Mouse (Mus musculus) midbrain, postnatal 0 days (tissue): ENCODE results near the gene Pla2g2f. TPM values are rescaled to one million over a fixed set of nuclear protein-coding genes. Genes with fewer than 3 reads are reported as not detected.

Experiments used
- ATAC-seq: fragments of 200-750 bp; cut with Nextera tagmentation; 2 replicates; pipeline ENCODE4 v1.8.0; 2017; ENCODE audit warnings: moderate number of reproducible peaks, mild to moderate bottlenecking, moderate TSS enrichment, moderate library complexity; ENCODE audit not compliant: low FRiP score
- DNase-seq: peaks from one replicate; pipeline ENCODE4 v3.0.0-alpha.2; 2015; ENCODE audit warnings: low spot score
- H3K27ac ChIP-seq: fragments of 300-500 bp; sonication (generic); 2 replicates; pipeline ENCODE4 v1.5.1; 2014; ENCODE audit warnings: low read depth, mild to moderate bottlenecking, low read length, mixed read lengths
- H3K27me3 ChIP-seq: fragments of 300-500 bp; sonication (generic); 2 replicates; pipeline ENCODE4 v1.6.1; 2014; ENCODE audit warnings: low read length, control low read depth, mixed read lengths; ENCODE audit not compliant: insufficient read depth
- H3K36me3 ChIP-seq: fragments of 300-500 bp; sonication (generic); 2 replicates; pipeline ENCODE4 v1.6.1; 2014; ENCODE audit warnings: low read length, control low read depth, mixed read lengths; ENCODE audit not compliant: insufficient read depth
- H3K4me1 ChIP-seq: fragments of 300-500 bp; sonication (generic); 2 replicates; pipeline ENCODE4 v1.6.1; 2014; ENCODE audit warnings: mild to moderate bottlenecking, control low read depth, antibody characterized with exemption, low read length, mixed read lengths; ENCODE audit not compliant: insufficient read depth
- H3K4me2 ChIP-seq: fragments of 300-500 bp; sonication (generic); 2 replicates; pipeline ENCODE4 v1.6.1; 2014; ENCODE audit warnings: low read depth, mild to moderate bottlenecking, low read length, mixed read lengths; ENCODE audit not compliant: poor library complexity, severe bottlenecking
- H3K4me3 ChIP-seq: fragments of 300-500 bp; sonication (generic); 2 replicates; pipeline ENCODE4 v1.5.1; 2014; ENCODE audit warnings: low read depth, mild to moderate bottlenecking, low read length, moderate library complexity
- H3K9ac ChIP-seq: fragments of 300-500 bp; sonication (generic); replicated peaks from 2 replicates; pipeline ENCODE4 v1.6.1; 2014; ENCODE audit warnings: mild to moderate bottlenecking, low read length, moderate library complexity, mixed read lengths; ENCODE audit not compliant: poor library complexity, severe bottlenecking
- H3K9me3 ChIP-seq: fragments of 300-500 bp; sonication (generic); 2 replicates; pipeline ENCODE4 v1.6.1; 2016; ENCODE audit warnings: low read length, control low read depth
- CTCF ChIP-seq: IDR thresholded peaks from 2 replicates; pipeline ENCODE4 v1.5.1; 2016; ENCODE audit warnings: antibody characterized with exemption, mild to moderate bottlenecking
- WGBS: fragments of 180-500 bp; shearing (Covaris S2); extraction: QIAGEN DNeasy Blood & Tissue Kit; methylation state at CpG from one replicate; pipeline ENCODE4 v1.1.7; 2014; 5-methylcytosine and 5-hydroxymethylcytosine counted together
- polyA plus RNA-seq: library from polyadenylated mRNA; unstranded; fragments of >200 nt; fragmentation: Nextera tagmentation; extraction: Ambion mirVana; gene quantifications from 2 replicates; pipeline ENCODE4 v1.2.1, GENCODE M21; 2015
- total RNA-seq: library from RNA; depleted of rRNA; stranded (reverse); fragments of >200 nt; gene quantifications from 2 replicates; pipeline ENCODE4 v1.2.3, GENCODE M21; 2014; rRNA removed

Gene Pla2g2f
- total and polyA plus RNA-seq, 2 experiments from 2014 or later, result 1.9 TPM; not detected in 1

DNA sequence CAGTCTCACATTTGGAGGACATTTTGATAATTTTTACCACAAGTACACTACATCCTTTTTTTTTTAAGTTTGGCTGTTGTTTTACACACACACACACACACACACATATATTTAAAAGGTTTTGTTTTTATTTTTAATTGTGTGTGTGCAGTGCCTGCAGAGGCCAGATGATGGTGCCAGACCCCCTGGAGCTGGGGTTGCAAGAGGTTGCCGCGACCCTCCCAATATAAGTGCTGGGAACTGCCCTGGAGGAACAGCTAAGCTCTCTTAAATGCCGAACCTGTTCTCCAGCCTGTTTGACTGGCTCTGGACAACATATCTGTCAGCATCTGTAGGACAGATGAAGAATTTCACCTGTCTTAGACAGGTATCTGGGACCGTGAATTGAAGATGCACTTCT lies 53.3 kb downstream of the Pla2g2f start:
- H3K9me3 ChIP-seq, result no peaks in the 10 kb centered on the region
- 0 out of 2 replicates have a peak, but pooled peaks cover 3% of the 10 kb centered on the region for H3K4me1 ChIP-seq
- H3K4me3 ChIP-seq, result no peak overlapping the region
- 88% methylated on average over 4 of the region's 4 CpGs for WGBS
- no peak overlapping the region for H3K4me2 ChIP-seq
- H3K27ac ChIP-seq, result no peak overlapping the region
- TF ChIP-seq CTCF, result no peak
- no peak for DNase-seq
- no peak for ATAC-seq
- no peaks in the 10 kb centered on the region for H3K27me3 ChIP-seq
- H3K36me3 ChIP-seq, result no peaks in the 10 kb centered on the region
- no peak overlapping the region for H3K9ac ChIP-seq

DNA sequence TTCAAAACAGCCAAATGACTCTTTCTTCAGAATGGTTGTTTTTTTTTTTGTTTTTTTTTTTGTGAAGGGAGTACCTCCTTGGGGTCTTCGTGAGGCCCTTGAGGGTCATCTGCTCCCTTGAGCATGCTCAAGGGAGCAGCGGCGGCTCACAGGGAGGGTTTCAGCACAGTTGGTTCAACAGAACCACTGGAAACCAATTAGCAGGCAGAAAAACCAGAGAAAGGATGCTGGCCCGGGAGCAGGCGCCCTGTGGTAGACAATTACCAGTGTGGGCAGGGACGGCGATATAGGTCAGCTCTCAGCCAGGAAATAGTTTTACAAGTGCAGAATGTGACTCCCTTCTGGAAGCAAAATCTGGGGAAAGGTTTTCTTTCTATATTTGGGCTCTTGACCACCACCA lies 53.8 kb downstream of the Pla2g2f start:
- Histone ChIP-seq H3K27me3 (no peaks in the 10 kb centered on the region), H3K27ac (no peak overlapping the region), H3K9me3 (no peaks in the 10 kb centered on the region), H3K9ac (no peak overlapping the region), H3K4me3 (no peak overlapping the region), H3K4me1 (0 out of 2 replicates have a peak, but pooled peaks cover 2% of the 10 kb centered on the region), H3K4me2 (no peak overlapping the region), H3K36me3 (no peaks in the 10 kb centered on the region)
- ATAC-seq (no peak), DNase-seq (no peak)
- no peak for TF ChIP-seq CTCF
- 67% methylated on average over 7 of the region's 7 CpGs for WGBS

DNA sequence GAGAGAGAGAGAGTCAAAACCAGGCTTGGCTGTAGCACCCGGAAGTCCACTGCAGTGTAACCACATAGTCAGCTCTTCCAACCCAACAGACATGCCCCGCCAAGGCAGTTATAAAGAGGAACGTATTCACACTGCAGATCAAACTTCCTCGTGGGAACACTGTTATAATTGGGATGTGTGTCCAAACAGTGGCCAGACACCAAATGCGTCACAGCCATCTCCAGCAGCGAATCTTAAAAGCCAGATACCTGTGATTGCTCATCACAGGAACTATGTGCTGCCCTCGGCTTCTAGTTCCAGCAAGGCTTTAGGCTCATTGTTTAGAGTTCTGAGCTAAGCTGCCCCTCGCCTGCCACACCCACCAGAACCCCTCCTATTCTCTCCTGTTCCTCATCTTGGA lies 54.9 kb downstream of the Pla2g2f start:
- DNase-seq, result no peak
- TF ChIP-seq CTCF, result no peak
- Histone ChIP-seq H3K4me2 (no peak overlapping the region), H3K27me3 (no peaks in the 10 kb centered on the region), H3K36me3 (no peaks in the 10 kb centered on the region), H3K9me3 (no peaks in the 10 kb centered on the region), H3K4me1 (no peaks in the 10 kb centered on the region), H3K4me3 (no peak overlapping the region), H3K9ac (no peak overlapping the region), H3K27ac (no peak overlapping the region)
- ATAC-seq, result no peak
- WGBS, result 74% methylated on average over 8 of the region's 8 CpGs

- no peaks in the 10 kb centered on the region for H3K27me3 ChIP-seq
- 74% methylated on average over 2 of the region's 2 CpGs for WGBS
- H3K9me3 ChIP-seq, result no peaks in the 10 kb centered on the region
- no peak for TF ChIP-seq CTCF
- no peak for DNase-seq
- ATAC-seq, result no peak
- H3K9ac ChIP-seq, result no peak overlapping the region
- no peaks in the 10 kb centered on the region for H3K4me1 ChIP-seq
- H3K27ac ChIP-seq, result no peak overlapping the region
- H3K4me3 ChIP-seq, result no peak overlapping the region
- no peaks in the 10 kb centered on the region for H3K36me3 ChIP-seq
- H3K4me2 ChIP-seq, result no peak overlapping the region
These were observed 55.4 kb downstream of the Pla2g2f start for GRCm38 (mm10) chr4:138702031-138702430.

GRCm38 (mm10) chr4:138701111-138701510 lies 56.3 kb downstream of the Pla2g2f start:
- ATAC-seq (no peak), DNase-seq (no peak)
- no peaks in the 10 kb centered on the region for H3K4me1 ChIP-seq
- H3K4me2 ChIP-seq, result no peak overlapping the region
- no peak for TF ChIP-seq CTCF
- no peaks in the 10 kb centered on the region for H3K27me3 ChIP-seq
- H3K9ac ChIP-seq, result no peak overlapping the region
- 71% methylated on average over 8 of the region's 8 CpGs for whole genome bisulfite sequencing
- no peaks in the 10 kb centered on the region for H3K36me3 ChIP-seq
- H3K27ac ChIP-seq, result no peak overlapping the region
- no peak overlapping the region for H3K4me3 ChIP-seq
- no peaks in the 10 kb centered on the region for H3K9me3 ChIP-seq

Other genes starting within 250 kb of the Pla2g2f start
- 8.8 and 16.9 TPM in 2 replicates for gene Vwa5b1, start 121.7 kb downstream of the Pla2g2f start, total RNA-seq
- 2.1 and 3.1 TPM in 2 replicates for gene Vwa5b1, start 121.7 kb downstream of the Pla2g2f start, polyA plus RNA-seq
- 0.44 TPM in 1 of 2 replicates, not detected in the other for gene Pla2g2c, start 32.8 kb downstream of the Pla2g2f start, total RNA-seq
- 0.54 and 0.57 TPM in 2 replicates for gene Pla2g2c, start 32.8 kb downstream of the Pla2g2f start, polyA plus RNA-seq
- 5.4 and 9.6 TPM in 2 replicates for gene Ubxn10, start 20.5 kb downstream of the Pla2g2f start, total RNA-seq
- gene Ubxn10, start 20.5 kb downstream of the Pla2g2f start, polyA plus RNA-seq, result 3.5 and 4.3 TPM in 2 replicates
- 0.47 TPM in 1 of 2 replicates, not detected in the other for gene Pla2g2d, start 18.1 kb upstream of the Pla2g2f start, total RNA-seq
- 0.38 and 0.52 TPM in 2 replicates for gene Pla2g2d, start 18.1 kb upstream of the Pla2g2f start, polyA plus RNA-seq
- 0.76 and 2.5 TPM in 2 replicates for gene Pla2g5, start 105.9 kb upstream of the Pla2g2f start, total RNA-seq
- 0.64 and 0.81 TPM in 2 replicates for gene Pla2g5, start 105.9 kb upstream of the Pla2g2f start, polyA plus RNA-seq
- not detected in 2 replicates for gene Gm13030, start 116.3 kb upstream of the Pla2g2f start, total RNA-seq
- gene Gm13030, start 116.3 kb upstream of the Pla2g2f start, polyA plus RNA-seq, result not detected in 2 replicates
- gene Pla2g2e, start 120.3 kb upstream of the Pla2g2f start, total RNA-seq, result not detected in 2 replicates
- gene Pla2g2e, start 120.3 kb upstream of the Pla2g2f start, polyA plus RNA-seq, result not detected in 2 replicates
- gene Otud3, start 156.3 kb upstream of the Pla2g2f start, total RNA-seq, result 8.5 and 9.0 TPM in 2 replicates
- 3.1 and 3.8 TPM in 2 replicates for gene Otud3, start 156.3 kb upstream of the Pla2g2f start, polyA plus RNA-seq
- not detected in 2 replicates for gene Rnf186, start 209.5 kb upstream of the Pla2g2f start, total RNA-seq
- gene Rnf186, start 209.5 kb upstream of the Pla2g2f start, polyA plus RNA-seq, result not detected in 2 replicates
- 1.9 and 2.9 TPM in 2 replicates for gene Tmco4, start 215.3 kb upstream of the Pla2g2f start, total RNA-seq
- 1.1 and 1.3 TPM in 2 replicates for gene Tmco4, start 215.3 kb upstream of the Pla2g2f start, polyA plus RNA-seq